Mouse (Mus musculus) heart, adult 8-10 months (tissue): ENCODE measurements at regions not wholly inside any gene's neighbourhood (a gene's known extent, or its start where the extent isn't known, plus 50 kb on each side); places are given as distances from the start of the nearest gene placed in this dataset.
A peak's percentile ranks its signal among the peaks of the same experiment; 100 is the strongest.

Experiments used
- DNase-seq: peaks from one replicate; pipeline ENCODE4 v3.0.0; 2022; ENCODE audit warnings: low spot score

DNA sequence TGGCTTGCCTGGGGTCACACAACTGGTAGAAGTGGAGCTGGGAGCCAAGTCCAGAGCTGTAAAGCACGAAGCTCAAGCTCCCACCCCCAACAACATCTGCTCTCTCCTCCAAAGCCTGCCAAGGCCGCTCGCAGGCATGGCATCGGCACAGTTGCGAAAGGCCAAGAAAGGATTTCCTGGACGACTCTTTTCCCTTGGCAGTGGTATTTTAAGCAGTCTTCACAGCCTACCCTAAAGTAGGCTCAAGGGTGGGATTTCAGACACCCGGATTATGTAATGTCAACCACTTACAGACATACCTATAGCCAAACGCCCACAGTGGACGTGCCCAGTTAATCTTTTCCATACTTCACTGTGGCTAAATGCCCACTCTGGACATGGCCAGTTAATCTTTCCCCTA is 162.6 kb downstream of the Inhbb start:
- no peak for DNase-seq

DNA sequence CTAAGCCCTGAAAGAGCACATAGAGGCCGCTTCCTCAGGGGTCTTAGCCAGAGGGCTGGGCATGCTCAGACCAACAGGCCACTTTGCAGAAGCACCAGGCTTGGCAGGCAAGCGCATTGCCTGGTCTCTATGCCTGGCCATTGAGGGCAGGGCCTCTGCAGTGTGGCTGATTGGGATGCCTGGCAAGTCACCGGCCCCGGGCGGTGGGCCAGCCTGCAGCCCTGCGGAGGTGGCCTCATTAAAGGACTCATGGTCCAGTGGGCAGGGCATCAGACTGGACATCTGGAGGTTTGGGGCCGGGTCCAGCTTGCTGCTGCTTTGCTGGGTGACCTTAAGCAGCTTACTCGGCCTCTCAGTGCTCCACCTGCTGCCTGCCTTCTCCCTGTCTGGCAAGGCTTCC is 165.3 kb downstream of the Inhbb start:
- DNase-seq = peak; percentile 21

DNA sequence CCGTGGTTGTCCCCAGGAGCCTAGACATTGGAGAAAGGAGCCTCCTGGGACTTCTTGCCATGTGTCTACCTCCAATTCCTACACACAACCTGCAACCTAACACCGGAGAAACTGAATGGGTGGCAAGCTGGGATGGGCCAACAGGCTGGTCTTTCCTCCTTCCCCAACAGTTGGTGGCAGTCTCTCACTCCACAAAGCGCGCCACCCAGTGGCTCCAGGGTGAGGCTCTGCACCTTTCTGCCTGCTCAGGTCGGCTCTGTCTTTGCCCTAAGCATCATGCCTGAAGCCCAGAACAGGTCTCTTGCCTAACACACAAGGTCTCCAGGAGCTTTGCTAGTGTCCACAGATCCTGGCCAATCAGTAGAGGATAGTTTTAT is 166.0 kb downstream of the Inhbb start:
- no peak for DNase-seq

DNA sequence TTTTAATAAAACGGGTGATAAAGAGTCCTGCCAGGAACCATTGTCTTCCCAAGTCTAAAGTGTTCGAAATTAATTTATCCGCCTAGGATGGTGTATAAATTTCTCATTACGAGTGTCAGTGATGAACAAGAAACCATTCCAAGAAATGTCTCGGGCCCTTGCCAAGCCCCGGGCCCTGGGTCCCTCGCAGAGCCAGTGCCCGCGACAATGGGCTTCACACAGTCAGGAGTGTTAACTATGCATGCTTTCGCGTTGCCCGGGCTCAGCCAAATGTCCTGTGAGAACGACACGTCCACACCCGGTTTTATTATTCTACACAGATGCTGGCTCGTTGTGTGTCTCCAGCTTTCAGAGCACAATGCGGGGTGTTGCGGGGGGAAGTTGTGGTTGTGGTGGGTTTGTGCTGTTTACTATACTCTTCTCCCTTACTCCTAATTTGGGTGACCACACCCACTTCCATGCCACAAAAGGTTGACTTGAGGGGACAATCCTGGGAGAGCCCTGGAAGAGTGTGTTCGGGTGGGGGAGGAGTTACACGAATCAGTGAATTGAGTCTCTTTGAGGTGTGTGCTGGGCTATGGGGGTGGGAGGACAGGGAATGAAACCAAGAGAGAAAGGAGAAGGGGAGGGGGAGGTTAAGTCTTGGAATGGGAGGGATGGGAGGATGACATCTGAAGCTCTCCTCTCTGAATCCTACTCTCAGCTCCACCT is 166.5 kb downstream of the Inhbb start:
- DNase-seq = no peak

DNA sequence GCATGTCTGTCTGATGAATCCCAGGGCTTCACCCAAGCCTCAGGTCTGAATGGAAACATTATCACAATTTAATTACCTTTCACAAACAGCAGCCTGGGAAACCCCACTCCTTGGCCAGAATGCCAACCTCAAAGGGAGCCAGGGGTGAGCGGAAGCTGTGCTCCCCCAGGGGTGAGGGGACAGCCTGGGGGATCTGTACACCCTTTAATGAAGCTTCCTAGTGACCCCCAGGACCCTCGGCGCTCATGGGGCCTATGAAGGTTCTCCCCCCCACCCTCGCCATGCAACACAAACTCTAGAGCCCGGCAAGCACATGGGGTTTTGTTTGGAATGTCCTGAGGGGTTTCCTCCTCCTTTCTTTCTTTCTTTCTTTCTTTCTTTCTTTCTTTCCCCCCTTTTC is 167.1 kb downstream of the Inhbb start:
- no peak for DNase-seq

DNA sequence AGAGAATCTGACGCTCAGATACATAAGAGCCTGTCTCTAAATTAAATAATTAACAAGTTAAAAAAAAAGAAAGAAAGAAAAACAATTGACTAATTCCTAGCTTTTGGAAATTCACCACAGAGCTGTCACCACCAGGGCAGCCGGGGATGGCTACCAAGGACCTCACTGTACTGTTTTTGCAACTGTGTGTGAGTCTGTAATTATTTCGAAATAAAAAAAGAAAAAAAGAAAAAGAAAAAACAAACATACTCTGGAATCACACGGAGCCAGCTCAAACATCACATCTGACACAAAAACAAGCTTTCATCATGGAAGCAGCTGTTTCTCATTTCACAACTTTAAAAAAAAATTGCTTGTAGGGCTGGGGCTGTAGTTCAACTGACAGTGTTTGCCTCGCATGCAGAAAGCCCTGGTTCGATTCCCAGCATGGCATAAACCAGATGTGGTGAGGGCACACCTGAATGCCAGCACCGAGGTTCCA is 168.6 kb downstream of the Inhbb start:
- peak; percentile 52 for DNase-seq

DNA sequence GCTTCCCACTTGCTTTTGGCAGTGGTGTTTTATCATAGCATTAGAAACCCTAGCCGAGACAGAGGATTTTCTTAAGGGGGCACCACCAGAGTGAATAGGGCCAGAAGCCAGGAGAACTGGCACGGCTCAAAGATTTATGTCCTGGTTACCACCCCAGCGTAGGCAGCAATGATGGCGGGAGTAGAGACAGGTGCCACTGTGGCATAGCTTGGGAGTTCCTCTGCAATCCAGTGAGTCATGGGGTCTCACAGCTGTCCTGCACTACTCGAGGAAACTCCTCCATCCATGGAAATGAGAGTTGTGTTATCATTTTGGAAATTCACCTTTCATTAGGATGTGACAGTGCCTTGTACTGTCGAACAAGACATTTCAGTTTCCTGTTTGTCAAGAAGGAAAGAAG is 169.6 kb downstream of the Inhbb start:
- DNase-seq = no peak

DNA sequence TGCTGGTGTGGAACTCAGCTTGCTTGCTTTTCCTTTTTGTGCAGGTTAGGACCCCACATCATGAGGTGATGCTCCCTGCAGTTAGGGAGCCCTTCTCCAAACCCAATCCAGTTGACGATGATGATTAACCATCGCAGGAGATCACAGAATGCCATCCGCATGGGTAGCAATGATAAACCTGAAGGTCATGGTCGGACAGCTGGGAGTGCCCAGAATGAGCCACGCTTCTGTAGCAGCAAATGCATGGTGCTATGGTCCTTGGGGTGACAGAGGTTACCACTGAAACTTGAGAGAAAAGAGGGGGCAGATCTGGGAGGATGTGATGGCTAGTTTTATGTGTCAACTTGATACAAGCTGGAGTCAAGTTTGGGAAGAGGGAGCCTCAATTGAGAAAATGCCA is 170.3 kb downstream of the Inhbb start:
- no peak for DNase-seq

DNA sequence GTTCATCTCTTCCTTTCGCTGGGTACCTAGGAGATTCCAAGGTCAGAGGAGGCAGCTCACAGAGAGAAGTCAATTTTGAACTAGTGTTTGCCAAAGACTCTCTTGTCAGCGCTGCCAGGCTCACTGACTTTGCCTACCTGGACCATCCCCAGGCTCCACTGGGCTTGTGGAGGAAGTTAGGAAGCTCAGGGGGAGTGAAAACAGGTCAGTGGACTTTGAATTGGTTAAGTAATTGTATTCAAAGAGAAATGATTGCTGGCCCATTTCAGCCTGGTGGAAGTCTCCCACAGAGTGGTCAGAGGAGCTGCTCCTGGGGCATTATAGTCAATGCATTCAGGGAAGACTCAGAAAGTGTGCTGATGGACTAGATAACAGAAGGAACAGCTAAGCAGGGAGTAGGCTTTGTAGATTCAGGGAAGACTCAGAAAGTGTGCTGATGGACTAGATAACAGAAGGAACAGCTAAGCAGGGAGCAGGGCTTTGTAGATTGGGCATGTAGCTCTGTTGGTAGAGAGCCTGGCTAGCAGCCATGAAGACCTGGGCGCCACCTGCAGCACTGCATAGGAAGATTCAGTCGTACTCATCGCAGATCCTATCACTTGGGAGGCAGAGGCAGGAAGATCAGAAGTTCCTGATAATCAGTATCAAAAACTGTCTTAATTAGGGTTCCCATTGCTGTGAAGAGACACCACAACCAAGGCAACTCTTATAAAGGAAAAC is 173.1 kb downstream of the Inhbb start:
- no peak for DNase-seq

DNA sequence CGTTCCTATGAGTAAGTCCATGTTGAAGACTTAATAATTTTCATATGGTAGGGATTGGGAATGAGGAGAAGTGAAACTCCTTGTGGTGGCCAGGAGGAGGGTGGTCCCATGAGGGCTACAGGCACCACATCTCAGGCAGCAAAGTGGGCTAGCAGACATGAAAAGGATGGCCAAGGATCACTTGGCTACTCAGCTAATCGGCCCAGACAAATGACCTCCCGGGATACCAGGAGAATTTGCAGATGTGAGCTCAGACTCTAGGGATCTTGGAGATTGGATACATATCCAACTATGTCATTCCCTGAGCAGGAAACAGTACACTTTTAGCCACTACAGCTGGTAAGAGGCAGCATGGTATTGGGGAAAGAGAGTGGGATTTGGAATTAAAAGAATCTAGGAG is 174.9 kb downstream of the Inhbb start:
- DNase-seq = peak; percentile 25

DNA sequence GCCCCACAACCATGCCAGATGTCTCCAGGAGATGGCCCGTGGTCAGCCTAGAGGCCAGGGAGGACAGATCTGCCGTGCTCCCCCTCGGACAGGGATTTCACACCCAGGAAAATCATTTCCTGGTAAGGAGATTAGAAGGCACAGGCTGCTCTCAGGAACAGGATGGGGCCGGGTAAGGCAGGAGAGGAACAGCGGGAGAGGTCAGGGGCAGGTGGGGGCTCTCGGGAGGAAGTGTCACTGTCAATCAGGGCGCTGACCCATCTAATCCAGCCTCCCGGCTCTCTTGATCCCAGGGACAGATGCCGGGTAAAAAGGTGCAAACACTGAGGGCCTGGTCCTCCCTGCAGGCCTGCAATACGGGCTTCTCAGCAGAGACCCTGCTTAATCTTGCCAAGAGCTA is 183.6 kb downstream of the Inhbb start:
- DNase-seq = no peak

DNA sequence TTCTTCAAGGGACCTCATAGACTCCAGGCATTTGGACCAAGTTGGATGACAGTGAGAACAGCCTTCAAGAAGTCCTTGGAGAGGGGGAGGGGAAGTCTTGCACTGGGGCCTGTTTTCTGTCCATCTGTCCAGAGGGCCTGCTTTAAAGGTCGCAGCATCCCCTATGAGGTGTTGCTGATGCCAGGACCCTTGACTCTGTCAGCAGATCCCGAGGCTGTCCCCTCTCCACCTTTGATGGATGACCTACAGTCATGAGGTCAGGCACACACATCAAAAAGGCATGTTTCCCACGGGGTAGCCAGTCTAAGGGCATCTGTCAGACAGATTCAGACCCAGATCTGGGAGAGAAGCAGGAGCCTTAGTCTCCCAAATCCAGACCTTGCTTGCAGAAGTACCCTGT is 183.4 kb upstream of the Gli2 start:
- no peak for DNase-seq

DNA sequence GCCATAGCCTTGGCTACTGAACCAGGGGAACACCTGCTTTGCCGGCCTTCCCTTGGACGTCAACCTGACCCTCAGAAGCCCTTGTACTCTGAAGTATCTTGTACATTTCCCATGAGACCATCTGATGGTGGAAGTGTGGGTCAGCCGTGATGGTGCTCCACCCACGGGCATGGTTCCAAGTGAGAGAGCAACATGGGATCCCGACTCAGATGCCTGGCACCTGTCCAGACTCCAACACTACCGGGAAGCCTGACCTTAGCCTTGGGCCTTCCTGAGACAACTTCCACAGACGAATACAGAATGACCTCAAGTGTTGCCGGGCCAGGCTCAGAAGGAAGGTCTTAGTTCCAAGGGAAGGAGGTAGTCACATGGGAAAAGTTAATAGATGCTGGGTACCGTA is 181.0 kb upstream of the Gli2 start:
- peak; percentile 84 for DNase-seq

DNA sequence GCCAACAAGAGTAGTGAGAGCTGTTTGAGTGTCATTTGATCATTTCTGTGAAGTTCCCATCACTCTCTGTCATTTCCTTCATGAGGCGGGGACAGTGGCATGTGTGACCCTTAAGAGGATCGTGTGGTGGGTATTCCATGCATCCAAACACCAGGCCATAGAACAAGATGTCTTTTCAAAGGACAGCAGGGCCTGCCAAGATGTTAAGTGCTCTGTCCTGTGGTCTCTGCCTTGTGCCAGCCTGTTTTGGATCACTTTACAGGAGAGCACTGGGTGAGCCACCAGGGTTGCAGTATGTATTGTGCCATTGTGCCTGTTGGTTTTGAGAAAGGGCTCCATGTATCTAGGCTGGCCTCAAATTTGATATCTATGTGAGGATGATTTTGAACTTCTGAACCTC is 173.6 kb upstream of the Gli2 start:
- DNase-seq = no peak

DNA sequence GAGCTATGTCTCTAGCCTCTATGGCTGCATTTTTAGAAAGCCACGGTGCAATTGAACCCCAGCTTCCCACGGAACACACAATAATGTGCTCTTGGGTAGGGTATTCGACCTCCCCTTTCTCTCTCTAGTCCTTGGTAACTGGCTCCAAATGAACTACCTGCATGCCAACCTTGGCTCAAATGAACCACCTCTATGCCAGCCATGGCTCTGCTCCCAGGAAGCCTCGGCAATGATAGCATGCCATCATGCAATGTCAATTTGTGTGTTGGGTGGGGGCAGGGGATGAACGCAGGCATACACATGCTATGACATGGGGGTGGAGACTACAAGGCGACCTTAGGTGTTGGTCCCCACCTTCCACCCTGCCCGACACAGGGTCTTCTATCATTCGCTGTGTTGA is 170.5 kb upstream of the Gli2 start:
- DNase-seq = peak; percentile 36

DNA sequence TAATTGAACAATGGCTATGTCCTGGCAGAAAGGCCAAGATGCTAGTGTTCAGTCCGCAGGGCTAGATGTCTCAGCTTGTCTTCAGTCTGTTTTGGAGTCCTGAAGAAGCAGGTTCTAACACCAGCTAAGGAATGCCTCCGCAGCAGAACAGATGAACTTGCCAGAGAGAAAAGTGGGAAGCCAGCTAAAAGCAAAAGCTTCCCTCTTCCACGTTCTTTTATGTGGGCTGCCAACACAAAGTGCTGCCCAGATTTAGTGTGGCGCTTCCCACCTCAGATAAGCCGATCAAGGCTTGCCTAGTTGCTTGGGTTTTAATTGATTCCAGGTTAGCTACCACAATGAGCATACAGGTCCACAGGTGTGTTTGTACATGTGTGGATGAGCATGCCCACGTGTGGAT is 168.5 kb upstream of the Gli2 start:
- no peak for DNase-seq

DNA sequence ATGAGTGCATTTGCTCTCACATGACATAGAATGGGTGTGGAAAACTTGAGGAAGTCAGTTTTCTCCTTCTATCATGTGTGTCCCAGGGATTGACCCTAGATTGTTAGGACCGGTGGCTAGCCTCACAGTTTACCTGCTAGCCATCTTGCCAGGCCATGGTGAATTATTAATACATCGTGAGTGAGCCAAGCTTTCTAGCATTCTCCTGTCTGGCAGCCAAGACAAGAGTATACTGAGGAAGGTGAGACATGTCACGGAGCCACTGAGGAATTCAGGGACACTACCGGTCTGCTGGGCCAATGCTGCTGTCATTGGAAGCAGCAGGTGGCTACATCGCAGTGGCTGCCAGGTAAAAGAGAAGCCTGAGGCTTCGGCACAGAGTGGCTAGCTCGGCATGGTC is 167.6 kb upstream of the Gli2 start:
- no peak for DNase-seq

DNA sequence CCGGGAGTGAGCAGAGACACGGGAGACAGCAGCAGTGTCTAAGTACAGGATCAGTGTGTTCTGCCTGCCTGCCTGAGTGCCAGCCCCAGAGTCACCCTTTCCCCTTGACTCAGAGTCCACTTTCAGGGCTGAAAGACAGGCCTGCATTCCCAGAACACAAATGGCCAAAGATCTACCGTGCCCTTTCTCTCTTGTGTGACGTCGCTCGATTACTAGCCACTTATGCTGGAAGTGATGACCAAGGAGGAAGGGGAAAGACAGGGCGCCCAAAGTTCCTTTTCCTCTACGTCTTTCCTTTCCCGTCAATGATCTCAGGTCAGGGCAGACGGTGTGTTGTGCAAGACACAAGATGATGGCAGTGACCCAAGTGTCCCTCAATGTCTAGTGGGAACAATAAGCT is 166.4 kb upstream of the Gli2 start:
- peak; percentile 26 for DNase-seq

DNA sequence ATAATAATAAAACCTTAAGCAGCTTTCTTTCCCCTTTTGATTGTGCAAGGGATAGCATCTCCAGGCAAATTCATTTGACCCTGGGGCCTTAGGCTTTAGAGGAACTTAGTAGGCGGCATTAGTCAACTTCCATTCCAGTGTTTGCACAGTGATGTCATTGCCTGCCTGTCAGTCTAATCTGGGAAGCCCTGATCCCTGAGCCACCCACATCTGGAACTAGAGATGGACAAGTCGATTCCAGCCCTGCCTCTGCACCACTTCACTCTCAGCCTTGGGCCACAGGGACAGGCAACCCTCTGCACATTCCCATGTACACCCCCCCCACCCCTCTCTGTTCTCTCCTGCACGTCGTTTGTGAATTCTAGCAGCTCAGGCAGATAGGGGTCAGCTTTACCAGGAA is 164.0 kb upstream of the Gli2 start:
- DNase-seq = no peak

DNA sequence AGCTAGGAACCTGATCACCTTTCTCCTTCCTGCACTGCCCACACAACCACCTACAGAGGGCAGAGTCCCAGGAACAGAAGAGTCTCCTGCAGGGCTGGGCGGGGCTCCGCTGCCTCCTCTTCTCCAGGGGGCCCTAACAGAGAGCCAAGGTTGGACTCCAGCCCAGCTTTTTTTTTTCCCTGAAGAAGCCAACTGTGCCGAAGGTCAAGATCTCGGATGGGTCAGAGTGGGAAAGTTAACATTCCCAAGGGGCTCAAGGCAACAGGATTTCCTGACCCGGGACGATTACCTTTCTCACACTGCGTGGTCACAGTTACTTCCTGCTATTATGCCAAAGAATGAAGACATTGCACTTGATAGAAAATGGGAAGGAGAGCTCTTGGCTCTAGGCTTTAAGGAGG is 156.2 kb upstream of the Gli2 start:
- DNase-seq = peak; percentile 78

DNA sequence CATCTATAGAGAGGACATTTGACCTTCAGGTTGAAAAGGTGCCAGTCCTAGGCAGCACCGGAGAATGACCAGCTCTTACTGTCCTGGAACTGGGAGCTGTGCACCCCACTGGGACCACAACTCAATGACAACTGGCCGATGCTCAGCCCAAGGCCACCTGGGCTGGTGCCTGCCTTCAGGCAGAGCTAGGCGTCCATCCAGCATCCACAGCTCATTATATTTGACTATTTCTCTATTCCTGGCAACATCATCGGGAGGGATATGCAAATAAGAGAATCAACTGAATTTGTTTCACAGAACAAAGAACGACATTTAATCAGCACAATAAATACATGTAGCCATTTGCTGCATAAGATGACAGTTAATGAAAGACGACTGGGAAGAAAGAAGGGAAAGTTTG is 149.0 kb upstream of the Gli2 start:
- no peak for DNase-seq

DNA sequence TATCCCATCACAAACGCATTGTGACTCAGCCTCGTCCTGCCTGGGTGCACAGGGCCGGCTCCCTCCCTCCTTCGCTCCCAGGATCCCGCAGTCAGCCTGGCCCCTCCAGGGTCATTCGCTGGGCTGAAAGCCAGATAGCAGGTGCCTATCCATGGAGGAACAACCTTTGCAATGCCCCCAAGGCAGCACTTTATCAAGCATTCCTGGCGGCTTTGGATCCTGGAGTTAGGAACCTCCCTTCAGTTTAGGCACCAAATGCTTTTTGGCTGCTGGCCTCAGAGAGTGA is 143.9 kb upstream of the Gli2 start:
- peak; percentile 27 for DNase-seq

DNA sequence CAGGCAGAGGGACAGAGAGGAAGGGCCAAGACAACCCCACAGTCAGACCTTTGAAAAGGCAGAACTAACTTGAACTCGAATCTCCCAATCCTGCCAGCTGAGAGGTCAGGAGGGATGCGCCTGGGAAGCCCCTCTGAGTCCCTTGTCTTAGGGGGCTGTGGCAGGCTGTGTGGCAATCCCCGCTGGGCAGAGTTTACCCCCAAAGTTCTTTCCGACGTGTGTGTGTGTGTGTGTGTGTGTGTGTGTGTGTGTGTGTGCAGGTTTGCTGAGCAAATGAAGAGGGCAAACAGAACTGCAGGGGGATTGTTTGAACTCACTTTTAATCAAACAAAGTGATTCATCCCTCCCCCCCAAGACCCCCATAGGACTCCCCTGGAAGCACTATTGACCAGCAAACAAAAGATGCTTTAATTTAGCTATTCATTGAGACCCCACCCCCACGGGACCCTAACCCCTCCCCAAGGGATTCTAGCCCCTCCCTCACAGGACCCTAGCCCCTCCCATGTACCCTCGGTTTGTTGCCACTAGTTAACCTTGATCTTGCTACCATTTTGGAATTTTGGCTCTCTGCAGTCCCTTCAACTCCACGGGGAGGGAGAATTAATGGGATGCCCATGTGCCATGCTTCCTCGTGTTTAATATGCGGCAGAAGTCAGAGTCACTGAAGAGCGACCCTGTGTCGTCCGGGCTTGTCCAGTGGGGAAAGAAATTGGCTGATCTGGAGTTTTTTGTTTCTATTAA is 143.4 kb upstream of the Gli2 start:
- no peak for DNase-seq
